Mouse (Mus musculus) heart, embryonic 12.5 days (tissue): ENCODE data around the gene Foxj3. TPM values are rescaled to one million over a fixed set of nuclear protein-coding genes. Genes with fewer than 3 reads are reported as not detected.
"Not testable (repeated sequence)": the region's sequence is repeated elsewhere in the genome, so short reads cannot be mapped to it uniquely, and the experiment has no call there.

ENCODE experiments used
- ATAC-seq: fragments of 200-750 bp; cut with Nextera tagmentation; 2 replicates; pipeline ENCODE4 v1.8.0; 2017; ENCODE audit warnings: moderate TSS enrichment, moderate library complexity; ENCODE audit not compliant: insufficient number of reproducible peaks, low FRiP score
- H3K27ac ChIP-seq: fragments of 300-500 bp; sonication (generic); 2 replicates; pipeline ENCODE4 v1.5.1; 2016; ENCODE audit warnings: mild to moderate bottlenecking, moderate library complexity; ENCODE audit not compliant: poor library complexity, severe bottlenecking
- H3K27me3 ChIP-seq: fragments of 300-500 bp; sonication (generic); replicated peaks from 2 replicates; pipeline ENCODE4 v1.6.1; 2016; ENCODE audit warnings: mild to moderate bottlenecking, moderate library complexity
- H3K36me3 ChIP-seq: fragments of 300-500 bp; sonication (generic); 2 replicates; pipeline ENCODE4 v1.6.1; 2016; ENCODE audit warnings: mild to moderate bottlenecking, moderate library complexity
- H3K4me1 ChIP-seq: fragments of 300-500 bp; sonication (generic); replicated peaks from 2 replicates; pipeline ENCODE4 v1.6.1; 2016; ENCODE audit warnings: mild to moderate bottlenecking
- H3K4me2 ChIP-seq: fragments of 300-500 bp; sonication (generic); 2 replicates; pipeline ENCODE4 v1.6.1; 2016; ENCODE audit warnings: mild to moderate bottlenecking, moderate library complexity
- H3K4me3 ChIP-seq: fragments of 300-500 bp; sonication (generic); 2 replicates; pipeline ENCODE4 v1.5.1; 2016; ENCODE audit warnings: mild to moderate bottlenecking
- H3K9ac ChIP-seq: fragments of 300-500 bp; sonication (generic); 2 replicates; pipeline ENCODE4 v1.6.1; 2016; ENCODE audit warnings: mild to moderate bottlenecking, moderate library complexity
- H3K9me3 ChIP-seq: fragments of 300-500 bp; sonication (generic); replicated peaks from 2 replicates; pipeline ENCODE4 v1.6.1; 2016; ENCODE audit warnings: mild to moderate bottlenecking, moderate library complexity
- WGBS: fragments of 180-500 bp; shearing (Covaris S2); methylation state at CpG from one replicate; pipeline ENCODE4 v1.1.7; 2016; 5-methylcytosine and 5-hydroxymethylcytosine counted together
- polyA plus RNA-seq: library from polyadenylated mRNA; unstranded; fragments of >200 nt; fragmentation: Nextera tagmentation; extraction: Ambion mirVana; gene quantifications from 2 replicates; pipeline ENCODE4 v1.2.1, GENCODE M21; 2016

The Foxj3 gene
- polyA plus RNA-seq, 1 experiment from 2014 or later = 28.4 TPM

DNA sequence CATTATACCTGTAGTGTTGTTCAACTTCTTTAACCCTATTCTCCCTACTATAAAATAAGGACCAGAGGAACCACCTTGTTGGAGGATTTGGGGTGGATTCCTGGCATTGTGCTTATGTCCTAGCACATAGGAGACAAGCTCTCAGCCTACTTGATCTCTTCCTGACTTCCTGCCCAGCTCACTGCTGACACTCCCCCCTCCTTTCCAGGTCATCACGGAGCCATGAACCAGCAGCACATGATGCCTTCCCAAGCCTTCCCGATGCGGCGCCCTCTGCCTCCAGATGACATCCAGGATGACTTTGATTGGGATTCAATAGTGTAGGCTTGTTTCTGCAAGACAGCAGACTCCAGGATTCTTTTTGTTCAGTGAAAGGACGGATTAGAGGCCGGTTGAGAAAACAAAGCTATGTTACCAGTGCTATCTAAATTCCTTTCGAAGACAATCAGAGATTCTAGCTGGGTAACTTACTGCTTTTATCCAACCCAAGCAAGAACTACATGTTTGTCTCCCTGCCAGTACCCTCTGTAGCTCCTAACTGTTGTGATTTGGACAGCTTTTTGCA, 89.4 kb downstream of the Foxj3 start:
- Histone ChIP-seq H3K4me2 (no peak overlapping the region), H3K4me1 (peaks cover 31% of the 10 kb centered on the region), H3K27ac (peak overlapping the region; percentile 26; the same call in 1 of the 2 replicates), H3K9ac (no peak overlapping the region), H3K9me3 (no peaks in the 10 kb centered on the region), H3K36me3 (peaks cover 60% of the 10 kb centered on the region), H3K4me3 (no peak overlapping the region), H3K27me3 (no peaks in the 10 kb centered on the region)
- WGBS = 49% methylated on average over 7 of the region's 7 CpGs
- ATAC-seq = no peak

DNA sequence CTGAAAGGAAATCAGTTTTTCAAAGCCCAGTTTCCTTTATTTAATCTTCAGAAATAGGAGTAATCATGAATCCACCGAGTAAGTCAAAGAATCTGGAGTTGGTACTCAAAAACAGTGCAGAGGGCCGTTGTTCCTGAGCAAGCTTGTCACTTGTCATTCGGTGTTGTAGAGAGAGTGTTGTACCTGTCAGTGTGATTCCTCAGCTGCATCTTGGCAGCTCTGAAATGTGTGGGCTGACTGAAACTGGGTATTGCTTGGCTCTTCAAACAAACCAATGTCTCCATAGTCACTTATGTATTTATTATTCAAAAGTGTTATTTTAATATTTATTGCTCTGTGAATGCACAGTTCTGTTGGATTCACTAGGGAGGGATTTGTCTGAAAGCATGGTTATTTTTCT, 90.1 kb downstream of the Foxj3 start:
- Histone ChIP-seq H3K4me1 (peaks cover 38% of the 10 kb centered on the region), H3K9ac (no peak overlapping the region), H3K27ac (peak overlapping the region; percentile 55), H3K4me3 (no peak overlapping the region), H3K9me3 (no peaks in the 10 kb centered on the region), H3K4me2 (no peak overlapping the region), H3K36me3 (peaks cover 55% of the 10 kb centered on the region), H3K27me3 (no peaks in the 10 kb centered on the region)
- WGBS = 44% methylated on average over 3 of the region's 3 CpGs
- no peak for ATAC-seq

- Histone ChIP-seq H3K36me3 (peaks cover 50% of the 10 kb centered on the region), H3K4me2 (no peak overlapping the region), H3K4me1 (peaks cover 42% of the 10 kb centered on the region), H3K9me3 (no peaks in the 10 kb centered on the region), H3K27me3 (no peaks in the 10 kb centered on the region), H3K4me3 (no peak overlapping the region), H3K9ac (no peak overlapping the region), H3K27ac (peak overlapping the region; percentile 55)
- ATAC-seq = no peak
- 41% methylated on average over 4 of the region's 4 CpGs for WGBS
These were observed 90.5 kb downstream of the Foxj3 start for GRCm38 (mm10) chr4:119627317-119627716.

DNA sequence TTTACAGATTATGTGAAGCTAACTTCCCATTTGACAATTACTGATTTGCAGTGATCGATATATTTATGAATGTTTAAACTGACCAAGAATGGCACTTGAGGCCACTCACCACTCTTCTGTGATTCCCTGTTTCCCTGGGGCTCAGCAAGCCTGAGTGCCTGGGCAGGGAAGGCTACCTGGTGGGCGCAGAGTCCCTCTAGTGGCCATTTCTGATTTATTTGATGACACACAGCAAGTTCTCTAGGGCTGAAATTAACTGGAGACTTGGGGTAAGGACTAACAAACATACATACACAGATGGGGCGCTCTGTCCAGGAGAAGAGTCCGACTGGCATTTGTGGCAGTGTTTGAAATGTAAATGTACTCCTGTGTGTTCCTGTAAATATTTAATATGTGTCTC, 91.6 kb downstream of the Foxj3 start:
- H3K4me3 ChIP-seq, H3K27ac ChIP-seq, H3K4me2 ChIP-seq, H3K9ac ChIP-seq, H3K27me3 ChIP-seq, H3K9me3 ChIP-seq, ATAC-seq: not testable (repeated sequence)
- Histone ChIP-seq H3K36me3 (peaks cover 40% of the 10 kb centered on the region), H3K4me1 (peaks cover 53% of the 10 kb centered on the region)
- WGBS = 71% methylated on average over 4 of the region's 4 CpGs

DNA sequence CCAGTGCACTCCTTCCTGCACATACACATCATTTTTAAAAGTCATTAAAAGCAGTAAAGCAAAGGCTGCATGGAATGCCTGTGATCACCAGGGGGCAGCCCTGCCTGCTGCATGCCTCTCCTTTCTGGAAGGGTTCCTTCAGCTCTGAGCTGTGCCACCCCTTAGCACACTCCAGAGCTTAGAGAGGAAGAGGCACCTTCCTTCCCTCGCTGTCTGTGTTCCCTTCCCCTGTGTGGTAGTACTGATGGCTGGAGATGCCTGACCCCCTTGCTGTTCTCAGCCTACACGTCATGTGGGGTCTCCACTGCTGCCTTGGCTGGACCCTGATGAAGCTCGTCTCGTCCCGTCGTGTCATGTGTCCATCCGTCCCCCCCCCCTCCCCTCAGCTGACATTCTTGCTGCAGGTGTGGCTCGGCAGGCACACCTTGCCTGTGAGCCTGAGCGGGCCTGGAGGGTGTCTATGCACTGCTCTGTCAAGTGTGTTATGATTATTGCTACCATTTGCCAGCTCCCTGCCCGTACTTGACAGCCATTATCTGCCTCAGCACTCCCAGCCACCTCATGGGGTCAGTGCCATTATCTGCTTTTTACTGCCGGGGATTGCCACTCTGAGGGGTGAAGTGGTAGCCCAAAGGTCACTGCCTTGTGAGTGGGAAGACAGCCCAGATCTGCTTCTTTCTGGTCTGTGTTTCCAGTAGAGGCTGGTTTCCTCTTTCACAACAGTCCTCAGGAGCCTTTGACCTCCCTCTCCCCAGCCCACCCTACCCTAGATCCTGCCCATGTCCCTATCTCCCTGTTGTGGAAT, 94.5 kb downstream of the Foxj3 start:
- peak overlapping the region; percentile 4; the same call in 1 of the 2 replicates for H3K4me2 ChIP-seq
- H3K9me3 ChIP-seq = no peaks in the 10 kb centered on the region
- peak; percentile 65 for ATAC-seq
- no peak overlapping the region for H3K4me3 ChIP-seq
- H3K27ac ChIP-seq = peak overlapping the region; percentile 83
- H3K4me1 ChIP-seq = peaks cover 74% of the 10 kb centered on the region
- WGBS = 31% methylated on average over 11 of the region's 11 CpGs
- peaks cover 22% of the 10 kb centered on the region for H3K36me3 ChIP-seq
- H3K27me3 ChIP-seq = no peaks in the 10 kb centered on the region
- H3K9ac ChIP-seq = peak overlapping the region; percentile 11; the same call in 1 of the 2 replicates

DNA sequence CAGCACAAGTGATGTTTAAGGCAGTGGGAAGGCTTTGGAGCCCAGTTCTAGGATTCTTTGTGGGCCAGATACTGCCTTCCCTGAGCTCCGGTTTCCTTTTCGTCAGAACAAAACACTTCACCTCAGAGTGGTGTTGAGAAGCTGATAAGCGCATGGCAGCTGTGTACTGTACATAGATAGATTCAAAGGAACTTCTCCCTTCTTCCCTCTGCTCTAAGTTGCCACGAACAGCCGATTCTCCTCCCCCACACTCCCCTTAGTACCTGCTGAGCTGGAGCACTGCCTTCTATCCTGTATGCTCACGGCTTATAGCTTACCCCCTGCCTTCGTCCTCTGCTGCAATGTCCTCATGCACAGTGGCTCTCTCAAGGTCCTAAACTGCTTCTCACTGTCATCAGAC, 95.9 kb downstream of the Foxj3 start:
- H3K9ac ChIP-seq = 0 out of 2 replicates have a peak overlapping the region, but pooled peaks have one; percentile 33

GRCm38 (mm10) chr4:119633342-119633741, 96.5 kb downstream of the Foxj3 start:
- Histone ChIP-seq H3K9me3 (no peaks in the 10 kb centered on the region), H3K9ac (peak overlapping the region; percentile 11; the same call in 1 of the 2 replicates), H3K27ac (peak overlapping the region; percentile 83), H3K4me2 (no peak overlapping the region), H3K27me3 (no peaks in the 10 kb centered on the region), H3K36me3 (peaks cover 21% of the 10 kb centered on the region), H3K4me3 (no peak overlapping the region), H3K4me1 (peaks cover 75% of the 10 kb centered on the region)
- no peak for ATAC-seq
- 50% methylated on average over 7 of the region's 7 CpGs for WGBS

More for the DNA sequence above, 95.9 kb downstream of the Foxj3 start:
- H3K36me3 ChIP-seq = peaks cover 21% of the 10 kb centered on the region
- peak overlapping the region; percentile 83 for H3K27ac ChIP-seq
- no peaks in the 10 kb centered on the region for H3K27me3 ChIP-seq
- ATAC-seq = no peak
- peaks cover 76% of the 10 kb centered on the region for H3K4me1 ChIP-seq
- H3K4me2 ChIP-seq = peak overlapping the region; percentile 30
- 15% methylated on average over 7 of the region's 7 CpGs for WGBS
- H3K4me3 ChIP-seq = no peak overlapping the region
- no peaks in the 10 kb centered on the region for H3K9me3 ChIP-seq

- Histone ChIP-seq H3K27ac (peak overlapping the region; percentile 22; the same call in 1 of the 2 replicates), H3K4me3 (no peak overlapping the region), H3K9me3 (no peaks in the 10 kb centered on the region), H3K27me3 (no peaks in the 10 kb centered on the region), H3K9ac (no peak overlapping the region), H3K36me3 (peaks cover 19% of the 10 kb centered on the region), H3K4me1 (peaks cover 75% of the 10 kb centered on the region), H3K4me2 (no peak overlapping the region)
- ATAC-seq = no peak
- WGBS = 77% methylated on average over 3 of the region's 3 CpGs
These were observed 97.1 kb downstream of the Foxj3 start for GRCm38 (mm10) chr4:119633948-119634347.

DNA sequence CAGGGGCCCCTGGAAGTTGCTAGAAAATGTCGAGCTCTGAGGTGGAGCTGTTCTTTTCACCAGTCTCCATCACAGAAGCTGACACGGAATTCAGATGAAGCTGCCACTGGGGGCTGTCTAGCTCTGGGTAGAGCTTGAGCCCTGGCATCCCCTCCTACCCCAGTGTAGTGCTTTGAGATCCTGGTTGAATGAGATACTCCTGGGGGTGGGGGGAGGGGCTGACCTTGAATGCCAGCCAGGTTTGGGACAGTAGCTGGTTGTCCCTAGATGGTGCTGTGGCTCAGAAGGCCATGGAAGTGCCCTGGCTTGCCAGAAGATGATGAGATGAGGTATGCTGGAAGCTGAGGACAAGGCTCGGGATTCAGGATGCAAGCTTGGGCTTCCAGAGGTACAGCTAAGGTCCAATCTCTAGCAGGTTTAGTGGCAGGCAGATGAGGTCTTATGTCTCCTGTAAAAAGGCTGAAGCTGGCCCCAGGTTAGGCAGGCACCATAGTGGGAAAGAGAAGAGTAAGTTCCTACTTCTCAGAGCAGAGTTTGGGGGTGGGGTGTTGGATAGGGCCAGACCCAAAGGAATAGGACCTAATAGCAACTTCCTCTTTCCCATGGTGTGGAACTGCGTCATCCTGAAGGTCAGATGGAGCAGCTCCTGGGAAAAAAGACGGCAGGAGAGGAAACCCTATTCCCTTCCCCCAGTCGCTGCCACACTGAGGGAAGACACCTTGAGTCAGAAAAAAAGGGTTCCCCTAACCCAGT, 98.3 kb downstream of the Foxj3 start:
- H3K4me3 ChIP-seq = no peak overlapping the region
- H3K36me3 ChIP-seq = peaks cover 9% of the 10 kb centered on the region
- no peaks in the 10 kb centered on the region for H3K27me3 ChIP-seq
- no peaks in the 10 kb centered on the region for H3K9me3 ChIP-seq
- peaks cover 75% of the 10 kb centered on the region for H3K4me1 ChIP-seq
- no peak for ATAC-seq
- no peak overlapping the region for H3K27ac ChIP-seq
- 52% methylated on average over 6 of the region's 6 CpGs for WGBS
- H3K4me2 ChIP-seq = no peak overlapping the region
- no peak overlapping the region for H3K9ac ChIP-seq

DNA sequence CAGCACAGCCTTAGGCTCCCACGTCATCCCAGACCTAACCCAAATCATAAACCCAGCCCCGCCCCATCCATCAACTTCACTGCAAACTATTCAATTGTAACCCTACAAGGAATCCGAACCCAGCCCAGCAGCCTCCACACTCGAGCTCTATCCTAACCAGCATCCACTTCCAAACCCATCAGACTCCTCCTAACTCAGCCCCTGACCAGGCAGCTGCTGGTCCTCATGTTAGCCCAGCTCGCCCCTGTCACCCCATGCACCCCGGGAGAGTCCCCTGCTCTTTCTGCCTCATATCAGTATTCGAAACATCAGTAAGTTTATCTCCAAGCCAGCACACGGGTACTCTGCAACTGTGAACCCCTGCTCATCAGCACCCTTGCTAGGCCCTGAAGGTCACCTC, 98.9 kb downstream of the Foxj3 start:
- WGBS = 67% methylated on average over 8 of the region's 8 CpGs

DNA sequence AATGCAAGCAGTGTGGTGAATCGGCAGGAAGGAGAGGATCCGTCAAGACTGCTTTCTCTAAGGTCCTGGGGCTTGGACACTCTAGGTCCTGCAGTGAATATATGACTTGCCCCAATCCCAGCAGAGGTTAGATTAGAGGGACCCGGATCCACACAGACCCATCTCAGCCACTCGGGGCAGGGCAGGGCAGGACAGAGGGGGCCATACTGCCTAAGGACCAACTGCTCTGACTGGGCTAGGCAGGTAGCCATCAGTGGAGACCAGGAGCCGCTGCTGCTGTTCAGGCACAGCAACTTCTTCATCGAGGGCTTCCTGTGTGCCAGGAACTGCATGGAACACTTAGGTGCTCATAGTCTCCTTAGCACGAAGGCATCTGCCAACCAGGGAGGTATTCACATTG, 99.9 kb downstream of the Foxj3 start:
- peaks cover 3% of the 10 kb centered on the region; the same call in 1 of the 2 replicates for H3K36me3 ChIP-seq
- no peak for ATAC-seq
- 77% methylated on average over 7 of the region's 7 CpGs for WGBS
- H3K9ac ChIP-seq = no peak overlapping the region
- no peaks in the 10 kb centered on the region for H3K27me3 ChIP-seq
- peaks cover 62% of the 10 kb centered on the region for H3K4me1 ChIP-seq
- no peaks in the 10 kb centered on the region for H3K9me3 ChIP-seq
- H3K27ac ChIP-seq = peak overlapping the region; percentile 55; the same call in 1 of the 2 replicates
- H3K4me3 ChIP-seq = no peak overlapping the region
- no peak overlapping the region for H3K4me2 ChIP-seq

More for the DNA sequence above, 98.9 kb downstream of the Foxj3 start:
- no peak overlapping the region for H3K4me2 ChIP-seq
- H3K36me3 ChIP-seq = peaks cover 4% of the 10 kb centered on the region
- H3K4me1 ChIP-seq = peaks cover 73% of the 10 kb centered on the region
- H3K27me3 ChIP-seq = no peaks in the 10 kb centered on the region
- H3K4me3 ChIP-seq = no peak overlapping the region
- no peak overlapping the region for H3K9ac ChIP-seq
- no peak for ATAC-seq
- H3K9me3 ChIP-seq = no peaks in the 10 kb centered on the region
- H3K27ac ChIP-seq = no peak overlapping the region
